Mouse (Mus musculus): ENCODE measurements at regions not wholly inside any gene's neighbourhood (a gene's known extent, or its start where the extent isn't known, plus 50 kb on each side); places are given as distances from the start of the nearest gene placed in this dataset.
"Not testable (repeated sequence)": the region's sequence is repeated elsewhere in the genome, so short reads cannot be mapped to it uniquely, and the experiment has no call there.

- no peak for DNase-seq (ENCODE audit: low spot score)
These were observed 79.1 kb upstream of the Tbl1xr1 start for GRCm38 (mm10) chr3:21997387-21997786.

- DNase-seq (ENCODE audit: low spot score), result no peak
These were observed 71.0 kb upstream of the Tbl1xr1 start for GRCm38 (mm10) chr3:22005456-22005855.

- no peak for DNase-seq (ENCODE audit: low spot score)
These were observed 70.3 kb upstream of the Tbl1xr1 start for GRCm38 (mm10) chr3:22006113-22006512.

- DNase-seq (ENCODE audit: low spot score), result no peak
These were observed 69.8 kb upstream of the Tbl1xr1 start for GRCm38 (mm10) chr3:22006651-22007050.

- DNase-seq (ENCODE audit: low spot score), result no peak
These were observed 68.7 kb upstream of the Tbl1xr1 start for GRCm38 (mm10) chr3:22007736-22008135.

- DNase-seq (ENCODE audit: low spot score), result no peak
These were observed 68.0 kb upstream of the Tbl1xr1 start for GRCm38 (mm10) chr3:22008432-22008831.

- no peak for DNase-seq (ENCODE audit: low spot score)
These were observed 66.4 kb upstream of the Tbl1xr1 start for GRCm38 (mm10) chr3:22009898-22010699.

GRCm38 (mm10) chr3:22010700-22010991 lies 65.8 kb upstream of the Tbl1xr1 start:
- not testable (repeated sequence) for DNase-seq (ENCODE audit: low spot score)

GRCm38 (mm10) chr3:22021360-22021935 lies 55.0 kb upstream of the Tbl1xr1 start:
- no peak for DNase-seq (ENCODE audit: low spot score)

- DNase-seq (ENCODE audit: low spot score), result peak; percentile 38
These were observed 54.0 kb upstream of the Tbl1xr1 start for GRCm38 (mm10) chr3:22022418-22022817.

GRCm38 (mm10) chr3:22023049-22023448 lies 53.4 kb upstream of the Tbl1xr1 start:
- no peak for DNase-seq (ENCODE audit: low spot score)

- DNase-seq (ENCODE audit: low spot score), result no peak
These were observed 52.9 kb upstream of the Tbl1xr1 start for GRCm38 (mm10) chr3:22023551-22023950.

- DNase-seq (ENCODE audit: low spot score), result no peak
These were observed 52.3 kb upstream of the Tbl1xr1 start for GRCm38 (mm10) chr3:22024200-22024599.

- no peak for DNase-seq (ENCODE audit: low spot score)
These were observed 51.3 kb upstream of the Tbl1xr1 start for GRCm38 (mm10) chr3:22025119-22025518.

- DNase-seq (ENCODE audit: low spot score), result no peak
These were observed 50.8 kb upstream of the Tbl1xr1 start for GRCm38 (mm10) chr3:22025615-22026014.
